Mouse (Mus musculus): ENCODE measurements at regions not wholly inside any gene's neighbourhood (a gene's known extent, or its start where the extent isn't known, plus 50 kb on each side); places are given as distances from the start of the nearest gene placed in this dataset.

DNA sequence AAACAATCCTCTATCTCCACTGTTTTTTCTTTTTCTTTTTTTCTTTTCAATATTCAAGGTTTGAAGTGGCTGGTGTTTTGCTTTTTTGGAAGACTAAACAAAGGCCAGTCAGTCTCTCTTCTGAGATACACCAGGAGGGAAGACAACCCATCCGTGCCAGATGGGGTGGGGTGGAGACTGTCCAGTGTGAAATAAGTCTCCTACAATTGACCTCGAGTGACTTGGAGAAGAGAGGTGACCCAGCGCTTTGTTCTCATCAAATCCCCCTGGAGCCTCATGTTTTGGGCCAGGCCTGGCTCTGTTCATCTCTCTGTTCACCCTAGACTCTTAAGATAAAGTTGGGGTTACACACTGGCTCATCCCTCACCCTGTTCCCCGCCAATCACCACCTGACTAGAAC, 169.2 kb upstream of the Tbca start:
- no peaks in the 10 kb centered on the region for H3K4me1 ChIP-seq (ENCODE audit: control insufficient read depth, insufficient read depth, low read length)
- no peak for TF ChIP-seq POLR2A (IDR thresholded peaks at IDR 0.05; ENCODE audit: low read depth, low read length)
- no peak for TF ChIP-seq CTCF (IDR thresholded peaks at IDR 0.05; ENCODE audit: borderline replicate concordance, insufficient read depth, low read length)
- no peak overlapping the region for H3K27ac ChIP-seq (ENCODE audit: insufficient read depth, low read length)
- no peak overlapping the region for H3K4me3 ChIP-seq (ENCODE audit: insufficient read depth, low read length)

GRCm38 (mm10) chr13:94630055-94630454, 158.7 kb upstream of the Tbca start:
- Histone ChIP-seq H3K4me3 (ENCODE audit: insufficient read depth, low read length) (no peak overlapping the region), H3K4me1 (ENCODE audit: control insufficient read depth, insufficient read depth, low read length) (no peaks in the 10 kb centered on the region), H3K27ac (ENCODE audit: insufficient read depth, low read length) (no peak overlapping the region)
- TF ChIP-seq CTCF (IDR thresholded peaks at IDR 0.05; ENCODE audit: borderline replicate concordance, insufficient read depth, low read length) (no peak), POLR2A (IDR thresholded peaks at IDR 0.05; ENCODE audit: low read depth, low read length) (no peak)

DNA sequence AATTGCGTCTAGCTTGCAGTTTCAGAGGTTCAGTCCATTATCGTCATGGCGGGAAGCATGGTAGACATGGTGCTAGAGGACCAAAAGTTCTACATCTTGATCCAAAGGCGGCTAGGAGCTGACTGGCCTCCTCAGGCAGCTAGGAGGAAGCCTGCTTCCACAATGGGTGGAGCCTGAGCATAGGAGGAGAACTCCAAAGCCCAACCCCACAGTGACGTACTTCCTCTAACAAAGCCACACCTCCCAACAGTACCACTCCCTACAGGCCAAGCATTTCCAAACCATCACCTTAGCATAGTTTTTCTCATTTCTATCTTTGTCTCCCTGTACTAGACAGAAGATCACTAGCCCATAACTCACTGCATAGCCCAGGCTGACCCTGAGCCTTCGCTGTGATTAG, 158.0 kb upstream of the Tbca start:
- TF ChIP-seq POLR2A (IDR thresholded peaks at IDR 0.05; ENCODE audit: low read depth, low read length) (no peak), CTCF (IDR thresholded peaks at IDR 0.05; ENCODE audit: borderline replicate concordance, insufficient read depth, low read length) (no peak)
- Histone ChIP-seq H3K4me1 (ENCODE audit: control insufficient read depth, insufficient read depth, low read length) (no peaks in the 10 kb centered on the region), H3K27ac (ENCODE audit: insufficient read depth, low read length) (no peak overlapping the region), H3K4me3 (ENCODE audit: insufficient read depth, low read length) (no peak overlapping the region)

DNA sequence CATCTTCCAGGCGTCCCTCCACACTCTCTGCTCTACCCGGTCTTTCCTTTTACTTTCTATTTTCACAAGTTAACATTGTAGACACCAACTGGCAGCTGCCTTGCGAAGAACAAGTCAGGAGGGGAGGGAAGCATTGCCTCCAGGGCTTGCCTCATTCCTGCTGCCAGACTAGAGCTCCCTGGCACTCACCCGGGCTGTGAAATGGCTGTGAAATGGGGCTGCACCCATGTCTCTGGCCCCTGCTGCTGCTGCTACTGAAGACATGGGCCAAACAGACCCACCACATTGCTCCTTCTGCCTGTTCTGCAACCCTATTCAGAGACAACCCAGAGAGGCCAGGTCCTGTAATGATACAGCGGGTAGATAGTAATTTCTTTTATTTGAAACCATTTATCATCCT, 156.0 kb upstream of the Tbca start:
- Histone ChIP-seq H3K4me1 (ENCODE audit: control insufficient read depth, insufficient read depth, low read length) (no peaks in the 10 kb centered on the region), H3K4me3 (ENCODE audit: insufficient read depth, low read length) (no peak overlapping the region), H3K27ac (ENCODE audit: insufficient read depth, low read length) (no peak overlapping the region)
- no peak for TF ChIP-seq CTCF (IDR thresholded peaks at IDR 0.05; ENCODE audit: borderline replicate concordance, insufficient read depth, low read length)
- TF ChIP-seq POLR2A (IDR thresholded peaks at IDR 0.05; ENCODE audit: low read depth, low read length) = no peak

DNA sequence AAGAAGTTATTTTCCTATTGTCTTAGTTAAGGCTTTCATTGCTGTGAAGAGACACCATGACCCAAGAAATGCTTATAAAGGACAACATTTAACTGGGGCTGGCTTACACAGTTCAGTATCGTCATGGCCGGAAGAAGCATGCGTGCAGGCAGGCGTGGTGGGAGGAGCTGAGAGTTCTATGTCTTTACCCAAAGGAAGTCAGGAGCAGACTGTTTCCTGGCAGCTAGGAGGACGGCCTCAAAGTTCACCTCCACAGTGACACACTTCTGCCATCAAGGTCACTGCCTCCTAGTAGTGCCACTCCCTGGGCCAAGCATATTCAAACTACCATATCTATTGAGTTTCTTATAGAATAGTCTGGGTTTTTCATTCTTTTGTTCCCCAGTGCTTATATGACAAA, 148.4 kb upstream of the Tbca start:
- no peak for TF ChIP-seq CTCF (IDR thresholded peaks at IDR 0.05; ENCODE audit: borderline replicate concordance, insufficient read depth, low read length)
- no peak for TF ChIP-seq POLR2A (IDR thresholded peaks at IDR 0.05; ENCODE audit: low read depth, low read length)
- H3K4me1 ChIP-seq (ENCODE audit: control insufficient read depth, insufficient read depth, low read length) = no peaks in the 10 kb centered on the region
- H3K4me3 ChIP-seq (ENCODE audit: insufficient read depth, low read length) = no peak overlapping the region
- no peak overlapping the region for H3K27ac ChIP-seq (ENCODE audit: insufficient read depth, low read length)

GRCm38 (mm10) chr13:94645241-94646206, 143.2 kb upstream of the Tbca start:
- Histone ChIP-seq H3K4me1 (ENCODE audit: control insufficient read depth, insufficient read depth, low read length) (no peaks in the 10 kb centered on the region), H3K4me3 (ENCODE audit: insufficient read depth, low read length) (no peak overlapping the region), H3K27ac (ENCODE audit: insufficient read depth, low read length) (no peak overlapping the region)
- no peak for TF ChIP-seq CTCF (IDR thresholded peaks at IDR 0.05; ENCODE audit: borderline replicate concordance, insufficient read depth, low read length)
- TF ChIP-seq POLR2A (IDR thresholded peaks at IDR 0.05; ENCODE audit: low read depth, low read length) = no peak

DNA sequence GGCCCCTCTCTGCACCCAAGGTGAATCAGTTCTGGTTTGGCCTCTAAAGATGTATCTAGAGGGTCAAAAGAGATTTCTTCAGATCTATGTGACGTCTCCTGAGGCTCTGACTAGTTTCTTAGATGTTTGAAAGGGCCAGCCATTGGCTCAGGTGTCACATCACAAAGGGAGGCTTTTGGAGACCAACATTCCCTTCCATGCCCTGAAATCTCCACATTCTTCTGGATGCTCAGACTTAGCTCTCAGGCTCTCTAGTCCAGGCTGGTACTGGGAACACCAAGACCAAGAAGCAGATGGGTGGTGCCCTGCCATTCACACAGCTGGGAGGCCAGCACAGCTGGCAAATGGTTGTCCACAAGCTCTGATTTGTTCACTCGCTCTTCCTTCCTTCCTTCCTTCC, 142.4 kb upstream of the Tbca start:
- H3K27ac ChIP-seq (ENCODE audit: insufficient read depth, low read length) = no peak overlapping the region
- no peak for TF ChIP-seq CTCF (IDR thresholded peaks at IDR 0.05; ENCODE audit: borderline replicate concordance, insufficient read depth, low read length)
- H3K4me3 ChIP-seq (ENCODE audit: insufficient read depth, low read length) = no peak overlapping the region
- H3K4me1 ChIP-seq (ENCODE audit: control insufficient read depth, insufficient read depth, low read length) = no peaks in the 10 kb centered on the region

DNA sequence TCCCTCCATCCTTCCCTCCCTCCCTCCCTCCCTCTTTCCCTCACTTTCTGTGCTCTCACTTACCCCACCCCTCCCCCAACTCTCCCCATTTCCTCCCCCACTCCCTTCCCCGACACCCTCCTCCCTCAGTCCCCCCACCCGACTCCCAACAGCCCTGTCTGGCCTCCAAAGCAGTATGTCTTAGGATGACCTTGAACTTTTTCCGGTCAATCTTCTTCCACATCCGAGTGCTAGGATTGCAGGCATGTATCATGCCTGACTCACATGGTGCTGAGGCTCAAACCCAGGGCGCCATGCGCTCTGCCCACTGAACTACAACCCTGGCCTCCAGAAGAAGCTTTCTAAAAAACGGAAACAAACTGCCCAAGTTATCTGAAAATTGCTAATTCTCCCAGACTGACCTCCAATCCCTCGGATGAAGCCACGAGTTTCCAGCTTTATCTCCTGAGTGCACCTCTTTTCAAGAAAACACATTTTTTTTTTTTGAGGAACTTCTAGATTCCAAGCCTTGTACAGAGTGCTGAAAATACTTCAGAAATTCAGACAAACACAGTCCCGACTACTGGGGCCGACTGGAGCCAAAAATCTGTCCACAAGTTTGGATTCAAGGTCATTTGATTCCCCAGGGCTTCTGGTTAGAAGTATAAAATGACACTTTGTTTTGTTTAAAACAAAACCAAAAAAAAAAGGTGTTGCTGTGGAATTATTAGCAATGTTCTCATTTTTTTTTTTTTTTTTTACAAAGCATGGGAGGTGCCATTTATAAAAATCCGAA, 141.7 kb upstream of the Tbca start:
- H3K4me3 ChIP-seq (ENCODE audit: insufficient read depth, low read length) = no peak overlapping the region
- H3K27ac ChIP-seq (ENCODE audit: insufficient read depth, low read length) = no peak overlapping the region
- TF ChIP-seq POLR2A (IDR thresholded peaks at IDR 0.05; ENCODE audit: low read depth, low read length) = no peak
- no peak for TF ChIP-seq CTCF (IDR thresholded peaks at IDR 0.05; ENCODE audit: borderline replicate concordance, insufficient read depth, low read length)
- no peaks in the 10 kb centered on the region for H3K4me1 ChIP-seq (ENCODE audit: control insufficient read depth, insufficient read depth, low read length)

DNA sequence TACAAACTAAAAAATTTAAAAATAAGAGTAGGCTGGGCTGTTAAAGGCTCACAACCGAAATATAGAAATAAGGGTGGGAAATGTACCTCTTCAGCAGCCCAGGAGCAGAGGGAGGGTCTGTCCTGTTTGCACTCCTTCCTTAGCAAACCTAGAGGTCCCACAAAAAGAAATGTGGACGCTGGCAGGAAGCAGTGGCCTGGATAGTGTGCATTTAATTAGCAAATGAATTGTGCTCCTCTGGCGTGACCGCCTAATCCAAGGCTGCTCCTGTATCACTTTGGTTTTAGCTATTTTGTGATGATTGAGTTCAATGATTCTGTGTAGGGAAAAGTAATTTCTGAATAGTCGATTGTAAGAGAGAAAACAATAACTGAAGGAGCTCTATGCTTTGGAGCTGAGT, 141.1 kb upstream of the Tbca start:
- Histone ChIP-seq H3K4me1 (ENCODE audit: control insufficient read depth, insufficient read depth, low read length) (no peaks in the 10 kb centered on the region), H3K27ac (ENCODE audit: insufficient read depth, low read length) (no peak overlapping the region), H3K4me3 (ENCODE audit: insufficient read depth, low read length) (no peak overlapping the region)
- TF ChIP-seq CTCF (IDR thresholded peaks at IDR 0.05; ENCODE audit: borderline replicate concordance, insufficient read depth, low read length) = no peak
- no peak for TF ChIP-seq POLR2A (IDR thresholded peaks at IDR 0.05; ENCODE audit: low read depth, low read length)

- Histone ChIP-seq H3K27ac (ENCODE audit: insufficient read depth, low read length) (no peak overlapping the region), H3K4me1 (ENCODE audit: control insufficient read depth, insufficient read depth, low read length) (no peaks in the 10 kb centered on the region), H3K4me3 (ENCODE audit: insufficient read depth, low read length) (no peak overlapping the region)
- TF ChIP-seq CTCF (IDR thresholded peaks at IDR 0.05; ENCODE audit: borderline replicate concordance, insufficient read depth, low read length) = no peak
- no peak for TF ChIP-seq POLR2A (IDR thresholded peaks at IDR 0.05; ENCODE audit: low read depth, low read length)
Measured at GRCm38 (mm10) chr13:94650951-94651350, 137.8 kb upstream of the Tbca start.

Measured in embryonic fibroblast, embryonic 13.5 days (primary cell).